Mouse (Mus musculus): ENCODE data around the gene Nectin3. TPM values are rescaled to one million over a fixed set of nuclear protein-coding genes. Genes with fewer than 3 reads are reported as not detected.

Gene Nectin3
- polyA plus RNA-seq (2012; fragmentation: generic; extraction: Trizol), result 1 to 10 TPM; 1.9 to 4.9 TPM

DNA sequence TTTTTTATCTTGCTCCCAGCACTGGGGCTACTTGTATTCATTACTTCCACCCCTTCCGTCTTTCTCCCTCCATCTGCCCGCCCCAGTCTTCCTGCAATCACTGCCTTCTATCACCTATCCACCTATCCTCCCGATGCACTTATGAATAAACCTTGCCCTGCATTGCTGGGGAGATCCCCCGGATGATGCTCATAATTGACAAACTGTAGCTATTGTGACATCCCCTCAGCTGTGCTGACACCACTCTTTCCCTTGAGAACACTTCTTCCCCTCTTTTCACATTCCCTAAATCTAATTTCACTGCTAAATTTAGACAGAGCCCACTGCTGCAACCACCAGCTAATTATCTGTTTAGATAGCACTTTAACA is at the start of gene Nectin3:
Nectin3 (minus strand) TSS at position 105 of the 369 bp plus-strand sequence.

Measured in C3H10T1/2 (cell line).